Comparison of ENCODE assay signal across 25 mouse cellular contexts in genomic region chr7:94963758-94964299, GRCm38 (mm10).
DNase-seq lines count a peak whose midpoint lies in the region; ATAC-seq and TF ChIP-seq lines count a peak whose summit lies in the region.
"Had no signal": no experiment of that assay in that cellular context is flagged by ENCODE, and none has a peak within 500 bp of the region (broad histone marks: within the 10 kb centered on the region; RNA-seq: fewer than 3 reads in every experiment).

No protein-coding gene starts in this region.

- H3K4me3 ChIP-seq in forebrain, embryonic 14.5 days (ENCODE audit: low read depth, low read length), result no peak overlapping the region
- H3K4me3 ChIP-seq in forebrain, postnatal 0 days (ENCODE audit: low read depth, low read length), result no peak overlapping the region
- H3K4me3 ChIP-seq in hindbrain, embryonic 13.5 days, result no peak overlapping the region
- no peak overlapping the region for H3K4me3 ChIP-seq in hindbrain, embryonic 10.5 days
- no peak overlapping the region for H3K4me3 ChIP-seq in hindbrain, postnatal 0 days (ENCODE audit: low read length)
- H3K4me3 ChIP-seq: embryonic facial prominence, embryonic 12.5 days; embryonic facial prominence, embryonic 15.5 days; forebrain, embryonic 12.5 days; heart, embryonic 12.5 days; heart, embryonic 15.5 days had no signal

- no peaks in the 10 kb centered on the region for H3K9me3 ChIP-seq in forebrain, embryonic 14.5 days (replicated peaks; ENCODE audit: control insufficient read depth, low read length)
- no peaks in the 10 kb centered on the region for H3K9me3 ChIP-seq in forebrain, postnatal 0 days (ENCODE audit: low read length)
- no peaks in the 10 kb centered on the region for H3K9me3 ChIP-seq in hindbrain, embryonic 13.5 days
- H3K9me3 ChIP-seq in hindbrain, embryonic 10.5 days, result no peaks in the 10 kb centered on the region
- H3K9me3 ChIP-seq in hindbrain, postnatal 0 days (ENCODE audit: low read length), result no peaks in the 10 kb centered on the region
- H3K9me3 ChIP-seq: embryonic facial prominence, embryonic 12.5 days; embryonic facial prominence, embryonic 15.5 days; forebrain, embryonic 12.5 days; heart, embryonic 12.5 days; heart, embryonic 15.5 days had no signal

- intact Hi-C loops in left cerebral cortex, postnatal 4 days (cut with DNase I), result no loop called here

- DNase-seq in forebrain, embryonic 14.5 days (ENCODE audit: low spot score), result no peak
- no peak for DNase-seq in forebrain, postnatal 0 days
- DNase-seq in hindbrain, embryonic 10.5 days (ENCODE audit: low spot score), result no peak
- peak; percentile 1 for DNase-seq in left cerebral cortex, postnatal 4 days
- DNase-seq in left cerebral cortex, adult 11 months (ENCODE audit: low spot score), result no peak
- DNase-seq in hindbrain, postnatal 0 days (ENCODE audit: low spot score), result peak; percentile 4
- no peak for DNase-seq in frontal cortex, postnatal 36 days (ENCODE audit: low spot score in 2 of 2)
- DNase-seq: adrenal gland, adult 8-10 months; adrenal gland, postnatal 25 days; cerebellum, adult 2 months; cerebellum, adult 9-11 months; cerebellum, postnatal 25 days; gastrocnemius, postnatal 25 days; heart, adult 18-20 months; heart, postnatal 10 days; heart, postnatal 36 days; kidney, adult 2 months had no signal

- no peaks in the 10 kb centered on the region for H3K27me3 ChIP-seq in forebrain, embryonic 14.5 days (replicated peaks; ENCODE audit: control insufficient read depth, insufficient read depth, low read length)
- no peaks in the 10 kb centered on the region for H3K27me3 ChIP-seq in forebrain, postnatal 0 days (ENCODE audit: insufficient read depth, low read length)
- H3K27me3 ChIP-seq in hindbrain, embryonic 13.5 days, result no peaks in the 10 kb centered on the region
- H3K27me3 ChIP-seq in hindbrain, embryonic 10.5 days (ENCODE audit: insufficient read depth, poor library complexity, severe bottlenecking), result no peaks in the 10 kb centered on the region
- H3K27me3 ChIP-seq in hindbrain, postnatal 0 days (ENCODE audit: insufficient read depth, low read length), result no peaks in the 10 kb centered on the region
- H3K27me3 ChIP-seq: embryonic facial prominence, embryonic 12.5 days; embryonic facial prominence, embryonic 15.5 days; forebrain, embryonic 12.5 days; heart, embryonic 12.5 days; heart, embryonic 15.5 days had no signal

- 0 out of 2 replicates have a peak, but pooled peaks have one; percentile 20 for ATAC-seq in forebrain, embryonic 14.5 days
- no peak; the same call in 1 of the 2 replicates for ATAC-seq in forebrain, postnatal 0 days
- ATAC-seq in hindbrain, embryonic 13.5 days (ENCODE audit: low FRiP score), result peak; percentile 66
- peak; percentile 61; the same call in 1 of the 2 replicates for ATAC-seq in hindbrain, postnatal 0 days
- ATAC-seq: activated CD4-positive, CD25-positive, alpha-beta regulatory T cell, adult 4 months; intestine, postnatal 0 days had no signal

- H3K4me1 ChIP-seq in forebrain, embryonic 14.5 days (ENCODE audit: control insufficient read depth, insufficient read depth, low read length), result no peaks in the 10 kb centered on the region
- no peaks in the 10 kb centered on the region for H3K4me1 ChIP-seq in forebrain, postnatal 0 days (ENCODE audit: insufficient read depth)
- H3K4me1 ChIP-seq in hindbrain, embryonic 13.5 days (replicated peaks), result no peaks in the 10 kb centered on the region
- H3K4me1 ChIP-seq in hindbrain, embryonic 10.5 days (replicated peaks), result no peaks in the 10 kb centered on the region
- no peaks in the 10 kb centered on the region for H3K4me1 ChIP-seq in hindbrain, postnatal 0 days (ENCODE audit: insufficient read depth, low read length)
- H3K4me1 ChIP-seq: embryonic facial prominence, embryonic 12.5 days; embryonic facial prominence, embryonic 15.5 days; forebrain, embryonic 12.5 days; heart, embryonic 12.5 days; heart, embryonic 15.5 days had no signal

- no peaks in the 10 kb centered on the region for H3K36me3 ChIP-seq in forebrain, embryonic 14.5 days (ENCODE audit: control insufficient read depth, insufficient read depth, low read length)
- H3K36me3 ChIP-seq in forebrain, postnatal 0 days (ENCODE audit: insufficient read depth), result no peaks in the 10 kb centered on the region
- H3K36me3 ChIP-seq in hindbrain, embryonic 13.5 days, result no peaks in the 10 kb centered on the region
- no peaks in the 10 kb centered on the region for H3K36me3 ChIP-seq in hindbrain, embryonic 10.5 days
- no peaks in the 10 kb centered on the region for H3K36me3 ChIP-seq in hindbrain, postnatal 0 days (ENCODE audit: insufficient read depth, low read length)
- H3K36me3 ChIP-seq: embryonic facial prominence, embryonic 12.5 days; embryonic facial prominence, embryonic 15.5 days; forebrain, embryonic 12.5 days; heart, embryonic 12.5 days; heart, embryonic 15.5 days had no signal

- H3K9ac ChIP-seq in forebrain, embryonic 14.5 days (ENCODE audit: low read length), result no peak overlapping the region
- no peak overlapping the region for H3K9ac ChIP-seq in forebrain, postnatal 0 days
- no peak overlapping the region for H3K9ac ChIP-seq in hindbrain, embryonic 13.5 days
- no peak overlapping the region for H3K9ac ChIP-seq in hindbrain, postnatal 0 days (replicated peaks; ENCODE audit: low read length)
- H3K9ac ChIP-seq: embryonic facial prominence, embryonic 12.5 days; embryonic facial prominence, embryonic 15.5 days; forebrain, embryonic 12.5 days; heart, embryonic 12.5 days; heart, embryonic 15.5 days had no signal

- no peak overlapping the region for H3K4me2 ChIP-seq in forebrain, embryonic 14.5 days (ENCODE audit: low read length)
- H3K4me2 ChIP-seq in forebrain, postnatal 0 days (ENCODE audit: low read depth), result no peak overlapping the region
- no peak overlapping the region for H3K4me2 ChIP-seq in hindbrain, embryonic 13.5 days
- H3K4me2 ChIP-seq in hindbrain, postnatal 0 days (ENCODE audit: low read depth, low read length), result no peak overlapping the region
- H3K4me2 ChIP-seq: embryonic facial prominence, embryonic 12.5 days; embryonic facial prominence, embryonic 15.5 days; forebrain, embryonic 12.5 days; heart, embryonic 12.5 days; heart, embryonic 15.5 days had no signal

- TF ChIP-seq CTCF in forebrain, postnatal 0 days (IDR thresholded peaks at IDR 0.05; ENCODE audit: low read depth), result no peak
- TF ChIP-seq CTCF in hindbrain, postnatal 0 days (IDR thresholded peaks at IDR 0.05; ENCODE audit: low read depth), result no peak

- H3K27ac ChIP-seq in forebrain, embryonic 14.5 days (ENCODE audit: low read depth, low read length), result no peak overlapping the region
- H3K27ac ChIP-seq in forebrain, postnatal 0 days (ENCODE audit: low read depth, low read length), result no peak overlapping the region
- H3K27ac ChIP-seq in hindbrain, embryonic 13.5 days, result no peak overlapping the region
- H3K27ac ChIP-seq in hindbrain, embryonic 10.5 days, result no peak overlapping the region
- H3K27ac ChIP-seq in hindbrain, postnatal 0 days, result no peak overlapping the region
- H3K27ac ChIP-seq: embryonic facial prominence, embryonic 12.5 days; embryonic facial prominence, embryonic 15.5 days; forebrain, embryonic 12.5 days; heart, embryonic 15.5 days had no signal

- 48% methylated on average over 2 of the region's 2 CpGs for WGBS in forebrain, embryonic 14.5 days
- WGBS in forebrain, postnatal 0 days, result 33% methylated on average over 2 of the region's 2 CpGs
- 51% methylated on average over 2 of the region's 2 CpGs for WGBS in hindbrain, embryonic 13.5 days
- 52% methylated on average over 2 of the region's 2 CpGs for WGBS in hindbrain, embryonic 10.5 days
- WGBS in hindbrain, postnatal 0 days, result 35% methylated on average over 2 of the region's 2 CpGs

Comparison
In these comparisons a context has a peak if more than half of its experiments do, and no peak if none do; other contexts are left out.
1. DNase-seq: peak in left cerebral cortex, postnatal 4 days (single experiment) and hindbrain, postnatal 0 days (single experiment); none in forebrain, embryonic 14.5 days (single experiment), forebrain, postnatal 0 days (single experiment), hindbrain, embryonic 10.5 days (single experiment), left cerebral cortex, adult 11 months (single experiment) and frontal cortex, postnatal 36 days (0 of 2).